Mouse (Mus musculus) myocyte (in vitro differentiated cells): ENCODE measurements around the gene Zcrb1.

Source experiments
- E2F4 ChIP-seq: IDR thresholded peaks from one replicate; pipeline ENCODE4 v1.6.1; 2011; ENCODE audit warnings: mild to moderate bottlenecking, control low read depth, moderate library complexity; ENCODE audit not compliant: insufficient read depth
- MYOD1 ChIP-seq, 3 experiments: IDR thresholded peaks; one replicate each; pipeline ENCODE4 v1.6.1; 2011; ENCODE audit warnings: control low read depth in 2 of 3, low read depth in 2 of 3, mild to moderate bottlenecking in 2 of 3, moderate library complexity in 1 of 3; ENCODE audit not compliant: insufficient read length in 2 of 3, control insufficient read depth in 1 of 3
- POLR2AphosphoS2 ChIP-seq: IDR thresholded peaks from one replicate; pipeline ENCODE4 v1.6.1; 2011; ENCODE audit warnings: low read depth, control low read depth; ENCODE audit not compliant: insufficient read length
- TCF3 ChIP-seq: IDR thresholded peaks from one replicate; pipeline ENCODE4 v1.6.1; 2011; ENCODE audit warnings: low read depth, control low read depth; ENCODE audit not compliant: insufficient read length
- USF1 ChIP-seq: IDR thresholded peaks from one replicate; pipeline ENCODE4 v1.6.1; 2011; ENCODE audit warnings: low read depth, mild to moderate bottlenecking, control low read depth, moderate library complexity

DNA sequence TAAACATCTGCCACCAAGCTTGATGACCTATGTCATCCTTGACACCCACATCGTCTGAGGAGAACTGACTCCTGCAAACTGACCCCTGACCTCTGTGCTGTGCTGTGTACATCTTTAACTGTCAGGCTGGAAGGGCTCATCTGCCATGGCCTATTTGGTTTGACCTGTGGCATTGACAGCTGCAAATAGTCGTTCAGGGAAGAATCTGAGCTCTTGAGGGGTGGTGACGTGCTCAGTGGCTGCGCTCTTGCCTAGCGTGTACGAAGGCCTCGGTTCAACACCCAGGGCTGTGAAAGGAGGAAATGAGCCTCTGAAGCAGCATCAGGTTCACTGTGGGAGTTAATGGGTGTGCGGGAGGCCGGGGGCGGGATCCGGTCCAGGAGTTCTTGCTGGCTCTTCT, 35.7 kb upstream of the Zcrb1 start:
- no peak for TF ChIP-seq POLR2AphosphoS2
- TF ChIP-seq E2F4: no peak
- no peak for TF ChIP-seq MYOD1 (IDR thresholded peaks at IDR 0.05; ENCODE audit: control insufficient read depth in 1 of 3, insufficient read length in 2 of 3, low read depth in 2 of 3)
- TF ChIP-seq TCF3: no peak
- no peak for TF ChIP-seq USF1
